Mouse (Mus musculus) stomach, postnatal 0 days (tissue): Measurements from ENCODE around the gene Mknk1. TPM values are rescaled to one million over a fixed set of nuclear protein-coding genes. Genes with fewer than 3 reads are reported as not detected.

Experiments used
- ATAC-seq: fragments of 200-750 bp; cut with Nextera tagmentation; 2 replicates; pipeline ENCODE4 v1.8.0; 2017; ENCODE audit not compliant: low FRiP score, low TSS enrichment
- DNase-seq: peaks from one replicate; pipeline ENCODE4 v3.0.0-alpha.2; 2016; ENCODE audit warnings: low spot score
- H3K27ac ChIP-seq: fragments of 300-500 bp; sonication (generic); replicated peaks from 2 replicates; pipeline ENCODE4 v1.5.1; 2014; ENCODE audit warnings: mild to moderate bottlenecking, control low read depth
- H3K27me3 ChIP-seq: fragments of 300-500 bp; sonication (generic); 2 replicates; pipeline ENCODE4 v1.6.1; 2014; ENCODE audit warnings: low read length; ENCODE audit not compliant: control insufficient read depth, insufficient read depth
- H3K36me3 ChIP-seq: fragments of 300-500 bp; sonication (generic); 2 replicates; pipeline ENCODE4 v1.6.1; 2014; ENCODE audit warnings: low read length, mixed read lengths; ENCODE audit not compliant: control insufficient read depth, insufficient read depth
- H3K4me1 ChIP-seq: fragments of 300-500 bp; sonication (generic); replicated peaks from 2 replicates; pipeline ENCODE4 v1.6.1; 2014; ENCODE audit warnings: antibody characterized with exemption; ENCODE audit not compliant: control insufficient read depth, insufficient read depth
- H3K4me2 ChIP-seq: fragments of 300-500 bp; sonication (generic); replicated peaks from 2 replicates; pipeline ENCODE4 v1.6.1; 2014; ENCODE audit warnings: low read depth, mild to moderate bottlenecking, control low read depth, moderate library complexity
- H3K4me3 ChIP-seq: fragments of 300-500 bp; sonication (generic); 2 replicates; pipeline ENCODE4 v1.5.1; 2014; ENCODE audit warnings: low read depth, low read length, control low read depth
- H3K9ac ChIP-seq: fragments of 300-500 bp; sonication (generic); 2 replicates; pipeline ENCODE4 v1.6.1; 2014; ENCODE audit warnings: mild to moderate bottlenecking, low read length, control low read depth, mixed read lengths
- H3K9me3 ChIP-seq: fragments of 300-500 bp; sonication (generic); 2 replicates; pipeline ENCODE4 v1.6.1; 2016; ENCODE audit warnings: low read length; ENCODE audit not compliant: control insufficient read depth
- CTCF ChIP-seq: IDR thresholded peaks from 2 replicates; pipeline ENCODE4 v1.5.1; 2016; ENCODE audit warnings: antibody characterized with exemption, low read depth, mild to moderate bottlenecking, moderate library complexity
- EP300 ChIP-seq: optimal IDR thresholded peaks from 2 replicates; pipeline ENCODE3; 2016; ENCODE audit warnings: antibody characterized with exemption
- WGBS: fragments of 180-500 bp; shearing (Covaris S2); extraction: QIAGEN DNeasy Blood & Tissue Kit; methylation state at CpG from one replicate; pipeline ENCODE4 v1.1.7; 2014; 5-methylcytosine and 5-hydroxymethylcytosine counted together
- polyA plus RNA-seq: library from polyadenylated mRNA; unstranded; fragments of >200 nt; fragmentation: Nextera tagmentation; extraction: Ambion mirVana; gene quantifications from 2 replicates; pipeline ENCODE4 v1.2.1, GENCODE M21; 2015

Mknk1 gene
- polyA plus RNA-seq, 1 experiment from 2014 or later = 11.6 TPM

GRCm38 (mm10) chr4:115908641-115909040 lies 69.6 kb downstream of the Mknk1 start:
- no peak for TF ChIP-seq EP300
- TF ChIP-seq CTCF = no peak
- H3K4me1 ChIP-seq = no peaks in the 10 kb centered on the region
- H3K27me3 ChIP-seq = no peaks in the 10 kb centered on the region
- no peaks in the 10 kb centered on the region for H3K36me3 ChIP-seq
- WGBS = 8% methylated on average over 7 of the region's 7 CpGs
- H3K27ac ChIP-seq = no peak overlapping the region
- H3K9ac ChIP-seq = no peak overlapping the region
- H3K9me3 ChIP-seq = no peaks in the 10 kb centered on the region
- peak; percentile 52; the same call in 1 of the 2 replicates for ATAC-seq
- no peak overlapping the region for H3K4me3 ChIP-seq
- H3K4me2 ChIP-seq = no peak overlapping the region
- DNase-seq = peak; percentile 45

- H3K9ac ChIP-seq = no peak overlapping the region
- H3K4me1 ChIP-seq = no peaks in the 10 kb centered on the region
- H3K36me3 ChIP-seq = no peaks in the 10 kb centered on the region
- ATAC-seq = no peak
- DNase-seq = no peak
- whole genome bisulfite sequencing = 19% methylated on average over 4 of the region's 4 CpGs
- no peak overlapping the region for H3K4me2 ChIP-seq
- H3K27me3 ChIP-seq = no peaks in the 10 kb centered on the region
- no peaks in the 10 kb centered on the region for H3K9me3 ChIP-seq
- no peak overlapping the region for H3K27ac ChIP-seq
- TF ChIP-seq EP300 (no peak), CTCF (no peak)
- H3K4me3 ChIP-seq = no peak overlapping the region
Measured at GRCm38 (mm10) chr4:115911586-115911985, 72.6 kb downstream of the Mknk1 start.

DNA sequence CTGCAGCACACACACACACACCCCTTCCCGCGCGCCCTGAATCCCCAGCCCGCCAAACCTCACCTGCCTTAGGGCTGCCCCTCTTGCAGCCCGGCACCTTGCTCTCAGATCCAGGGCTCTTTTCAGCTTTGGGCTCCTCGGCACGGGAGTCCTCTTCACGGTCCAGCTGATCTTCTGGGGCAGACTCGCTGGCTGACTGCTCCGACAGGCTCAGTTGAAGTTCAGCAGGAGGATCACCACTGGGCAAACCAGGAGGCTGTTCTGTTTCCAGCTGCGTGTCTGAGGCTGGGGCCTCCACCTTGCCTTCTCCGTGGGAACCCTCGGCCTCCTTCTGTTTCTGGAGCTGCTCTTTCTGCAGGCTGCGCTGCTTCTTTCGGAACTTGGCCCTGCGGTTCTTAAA lies 80.9 kb downstream of the Mknk1 start:
- 81% methylated on average over 16 of the region's 16 CpGs for WGBS
- H3K27me3 ChIP-seq = no peaks in the 10 kb centered on the region

GRCm38 (mm10) chr4:115922688-115923087 lies 83.7 kb downstream of the Mknk1 start:
- no peak overlapping the region for H3K4me2 ChIP-seq
- H3K4me3 ChIP-seq = no peak overlapping the region
- no peak overlapping the region for H3K27ac ChIP-seq
- no peak for TF ChIP-seq EP300
- TF ChIP-seq CTCF = no peak
- WGBS = 84% methylated on average over 5 of the region's 5 CpGs
- no peaks in the 10 kb centered on the region for H3K36me3 ChIP-seq
- no peak overlapping the region for H3K9ac ChIP-seq
- no peak for DNase-seq
- no peaks in the 10 kb centered on the region for H3K4me1 ChIP-seq
- ATAC-seq = no peak
- no peaks in the 10 kb centered on the region for H3K9me3 ChIP-seq
- H3K27me3 ChIP-seq = no peaks in the 10 kb centered on the region

More for the DNA sequence above, 80.9 kb downstream of the Mknk1 start:
- H3K27ac ChIP-seq = no peak overlapping the region
- H3K4me3 ChIP-seq = no peak overlapping the region
- no peaks in the 10 kb centered on the region for H3K36me3 ChIP-seq
- ATAC-seq = no peak
- no peak for DNase-seq
- no peaks in the 10 kb centered on the region for H3K4me1 ChIP-seq
- H3K4me2 ChIP-seq = no peak overlapping the region
- H3K9ac ChIP-seq = no peak overlapping the region
- no peak for TF ChIP-seq EP300
- no peak for TF ChIP-seq CTCF
- H3K9me3 ChIP-seq = no peaks in the 10 kb centered on the region

GRCm38 (mm10) chr4:115923262-115923880 lies 84.4 kb downstream of the Mknk1 start:
- Histone ChIP-seq H3K27ac (no peak overlapping the region), H3K4me2 (no peak overlapping the region), H3K4me3 (no peak overlapping the region), H3K9me3 (no peaks in the 10 kb centered on the region), H3K36me3 (no peaks in the 10 kb centered on the region), H3K4me1 (no peaks in the 10 kb centered on the region), H3K9ac (no peak overlapping the region), H3K27me3 (no peaks in the 10 kb centered on the region; the same call in 1 of the 2 replicates)
- ATAC-seq (no peak), DNase-seq (no peak)
- 76% methylated on average over 16 of the region's 16 CpGs for WGBS
- no peak for TF ChIP-seq EP300
- TF ChIP-seq CTCF = no peak

GRCm38 (mm10) chr4:115927637-115928036 lies 88.6 kb downstream of the Mknk1 start:
- TF ChIP-seq EP300 = no peak
- TF ChIP-seq CTCF = no peak
- ATAC-seq (no peak), DNase-seq (no peak)
- peaks cover 11% of the 10 kb centered on the region for H3K27me3 ChIP-seq
- 49% methylated on average over 7 of the region's 7 CpGs for WGBS
- no peaks in the 10 kb centered on the region for H3K36me3 ChIP-seq
- no peak overlapping the region for H3K9ac ChIP-seq
- no peak overlapping the region for H3K4me3 ChIP-seq
- H3K27ac ChIP-seq = no peak overlapping the region
- H3K4me1 ChIP-seq = no peaks in the 10 kb centered on the region
- H3K4me2 ChIP-seq = no peak overlapping the region
- no peaks in the 10 kb centered on the region for H3K9me3 ChIP-seq

Other genes starting within 250 kb of the Mknk1 start
- 0.08 and 0.21 TPM in 2 replicates for gene Cyp4a32, start 238.2 kb upstream of the Mknk1 start, polyA plus RNA-seq
- 1.2 and 1.4 TPM in 2 replicates for gene Cyp4b1, start 191.5 kb upstream of the Mknk1 start, polyA plus RNA-seq
- gene Efcab14, start 101.5 kb upstream of the Mknk1 start, polyA plus RNA-seq = 16.3 and 17.0 TPM in 2 replicates
- 0.21 TPM in 2 replicates for gene Tex38, start 58.2 kb upstream of the Mknk1 start, polyA plus RNA-seq
- gene Atpaf1, start 54.4 kb upstream of the Mknk1 start, polyA plus RNA-seq = 30.4 and 30.6 TPM in 2 replicates
- 7.5 and 8.1 TPM in 2 replicates for gene Mob3c, start 11.1 kb upstream of the Mknk1 start, polyA plus RNA-seq
- not detected in 2 replicates for gene Kncn, start 45.2 kb downstream of the Mknk1 start, polyA plus RNA-seq
- gene 6430628N08Rik, start 51.5 kb downstream of the Mknk1 start, polyA plus RNA-seq = not detected in 2 replicates
- gene Dmbx1, start 100.7 kb downstream of the Mknk1 start, polyA plus RNA-seq = 0.02 TPM in 1 of 2 replicates, not detected in the other
- 7.7 and 8.3 TPM in 2 replicates for gene Faah, start 178.7 kb downstream of the Mknk1 start, polyA plus RNA-seq
- 11.4 and 11.9 TPM in 2 replicates for gene Nsun4, start 214.7 kb downstream of the Mknk1 start, polyA plus RNA-seq
- 571 and 591 TPM in 2 replicates for gene Uqcrh, start 235.9 kb downstream of the Mknk1 start, polyA plus RNA-seq
- gene Lrrc41, start 236.1 kb downstream of the Mknk1 start, polyA plus RNA-seq = 37.4 and 41.1 TPM in 2 replicates